Mouse (Mus musculus): ENCODE measurements at regions not wholly inside any gene's neighbourhood (a gene's known extent, or its start where the extent isn't known, plus 50 kb on each side); places are given as distances from the start of the nearest gene placed in this dataset.

- DNase-seq (ENCODE audit: low spot score) (no peak), ATAC-seq (no peak)
- no peaks in the 10 kb centered on the region for H3K4me1 ChIP-seq (ENCODE audit: insufficient read depth, low read depth, low read length)
- H3K27ac ChIP-seq (ENCODE audit: low read length) = no peak overlapping the region
- WGBS = 87% methylated on average over 2 of the region's 2 CpGs
- H3K27me3 ChIP-seq (replicated peaks; ENCODE audit: insufficient read depth, low read length) = no peaks in the 10 kb centered on the region
- no peak overlapping the region for H3K4me3 ChIP-seq (ENCODE audit: low read depth, low read length)
- no peak overlapping the region for H3K9ac ChIP-seq (replicated peaks; ENCODE audit: low read depth)
- no peak overlapping the region for H3K4me2 ChIP-seq (replicated peaks; ENCODE audit: low read depth, low read length)
- H3K9me3 ChIP-seq (ENCODE audit: low read length) = no peaks in the 10 kb centered on the region
- no peaks in the 10 kb centered on the region for H3K36me3 ChIP-seq (ENCODE audit: insufficient read depth, low read length)
- no peak for TF ChIP-seq CTCF (IDR thresholded peaks at IDR 0.05)
- TF ChIP-seq EP300 (IDR thresholded peaks at IDR 0.05) = no peak
Observed at GRCm38 (mm10) chr3:22815842-22816241, 739.4 kb downstream of the Tbl1xr1 start.

- Histone ChIP-seq H3K4me3 (ENCODE audit: low read depth, low read length) (no peak overlapping the region), H3K27ac (ENCODE audit: low read length) (no peak overlapping the region), H3K9me3 (ENCODE audit: low read length) (no peaks in the 10 kb centered on the region), H3K36me3 (ENCODE audit: insufficient read depth, low read length) (no peaks in the 10 kb centered on the region), H3K4me2 (replicated peaks; ENCODE audit: low read depth, low read length) (no peak overlapping the region), H3K9ac (replicated peaks; ENCODE audit: low read depth) (no peak overlapping the region), H3K27me3 (replicated peaks; ENCODE audit: insufficient read depth, low read length) (no peaks in the 10 kb centered on the region), H3K4me1 (ENCODE audit: insufficient read depth, low read depth, low read length) (no peaks in the 10 kb centered on the region)
- ATAC-seq (peak; percentile 74), DNase-seq (ENCODE audit: low spot score) (peak; percentile 12)
- TF ChIP-seq CTCF (IDR thresholded peaks at IDR 0.05) (no peak), EP300 (IDR thresholded peaks at IDR 0.05) (peak; percentile 40)
- 55% methylated on average over 4 of the region's 4 CpGs for WGBS
Observed at GRCm38 (mm10) chr3:22826485-22826884, 750.0 kb downstream of the Tbl1xr1 start.

- Histone ChIP-seq H3K4me3 (ENCODE audit: low read depth, low read length) (no peak overlapping the region), H3K36me3 (ENCODE audit: insufficient read depth, low read length) (no peaks in the 10 kb centered on the region), H3K4me2 (replicated peaks; ENCODE audit: low read depth, low read length) (no peak overlapping the region), H3K9me3 (ENCODE audit: low read length) (no peaks in the 10 kb centered on the region), H3K27ac (ENCODE audit: low read length) (no peak overlapping the region), H3K4me1 (ENCODE audit: insufficient read depth, low read depth, low read length) (no peaks in the 10 kb centered on the region), H3K9ac (replicated peaks; ENCODE audit: low read depth) (no peak overlapping the region), H3K27me3 (replicated peaks; ENCODE audit: insufficient read depth, low read length) (no peaks in the 10 kb centered on the region)
- ATAC-seq (no peak), DNase-seq (ENCODE audit: low spot score) (no peak)
- 73% methylated on average over 4 of the region's 4 CpGs for WGBS
- TF ChIP-seq CTCF (IDR thresholded peaks at IDR 0.05) (no peak), EP300 (IDR thresholded peaks at IDR 0.05) (no peak)
Observed at GRCm38 (mm10) chr3:22838986-22839385, 762.5 kb downstream of the Tbl1xr1 start.

GRCm38 (mm10) chr3:22850474-22850873, 774.0 kb downstream of the Tbl1xr1 start:
- Histone ChIP-seq H3K27ac (ENCODE audit: low read length) (no peak overlapping the region), H3K4me2 (replicated peaks; ENCODE audit: low read depth, low read length) (no peak overlapping the region), H3K9me3 (ENCODE audit: low read length) (no peaks in the 10 kb centered on the region), H3K9ac (replicated peaks; ENCODE audit: low read depth) (no peak overlapping the region), H3K4me3 (ENCODE audit: low read depth, low read length) (no peak overlapping the region), H3K36me3 (ENCODE audit: insufficient read depth, low read length) (no peaks in the 10 kb centered on the region), H3K27me3 (replicated peaks; ENCODE audit: insufficient read depth, low read length) (no peaks in the 10 kb centered on the region), H3K4me1 (ENCODE audit: insufficient read depth, low read depth, low read length) (no peaks in the 10 kb centered on the region)
- no peak for ATAC-seq
- TF ChIP-seq CTCF (IDR thresholded peaks at IDR 0.05) = no peak
- TF ChIP-seq EP300 (IDR thresholded peaks at IDR 0.05) = no peak
- no peak for DNase-seq (ENCODE audit: low spot score)

GRCm38 (mm10) chr3:22863595-22863994, 787.1 kb downstream of the Tbl1xr1 start:
- ATAC-seq = 0 out of 2 replicates have a peak, but pooled peaks have one; percentile 26
- DNase-seq (ENCODE audit: low spot score) = peak; percentile 33
- Histone ChIP-seq H3K27me3 (replicated peaks; ENCODE audit: insufficient read depth, low read length) (no peaks in the 10 kb centered on the region), H3K4me3 (ENCODE audit: low read depth, low read length) (no peak overlapping the region), H3K36me3 (ENCODE audit: insufficient read depth, low read length) (no peaks in the 10 kb centered on the region), H3K4me2 (replicated peaks; ENCODE audit: low read depth, low read length) (no peak overlapping the region), H3K9ac (replicated peaks; ENCODE audit: low read depth) (no peak overlapping the region), H3K4me1 (ENCODE audit: insufficient read depth, low read depth, low read length) (no peaks in the 10 kb centered on the region), H3K27ac (ENCODE audit: low read length) (no peak overlapping the region), H3K9me3 (ENCODE audit: low read length) (no peaks in the 10 kb centered on the region)
- TF ChIP-seq CTCF (IDR thresholded peaks at IDR 0.05) = no peak
- no peak for TF ChIP-seq EP300 (IDR thresholded peaks at IDR 0.05)
- 58% methylated on average over 2 of the region's 2 CpGs for WGBS

GRCm38 (mm10) chr3:22877883-22878282, 801.4 kb downstream of the Tbl1xr1 start:
- Histone ChIP-seq H3K27me3 (replicated peaks; ENCODE audit: insufficient read depth, low read length) (no peaks in the 10 kb centered on the region), H3K36me3 (ENCODE audit: insufficient read depth, low read length) (no peaks in the 10 kb centered on the region), H3K9ac (replicated peaks; ENCODE audit: low read depth) (no peak overlapping the region), H3K4me3 (ENCODE audit: low read depth, low read length) (no peak overlapping the region), H3K27ac (ENCODE audit: low read length) (no peak overlapping the region), H3K4me1 (ENCODE audit: insufficient read depth, low read depth, low read length) (no peaks in the 10 kb centered on the region), H3K9me3 (ENCODE audit: low read length) (no peaks in the 10 kb centered on the region), H3K4me2 (replicated peaks; ENCODE audit: low read depth, low read length) (no peak overlapping the region)
- DNase-seq (ENCODE audit: low spot score) = no peak
- no peak for ATAC-seq
- TF ChIP-seq CTCF (IDR thresholded peaks at IDR 0.05) = no peak
- no peak for TF ChIP-seq EP300 (IDR thresholded peaks at IDR 0.05)
- 89% methylated on average over 3 of the region's 3 CpGs for WGBS

GRCm38 (mm10) chr3:22892735-22893134, 816.3 kb downstream of the Tbl1xr1 start:
- Histone ChIP-seq H3K36me3 (ENCODE audit: insufficient read depth, low read length) (no peaks in the 10 kb centered on the region), H3K27ac (ENCODE audit: low read length) (no peak overlapping the region), H3K9me3 (ENCODE audit: low read length) (no peaks in the 10 kb centered on the region), H3K4me2 (replicated peaks; ENCODE audit: low read depth, low read length) (no peak overlapping the region), H3K9ac (replicated peaks; ENCODE audit: low read depth) (no peak overlapping the region), H3K4me1 (ENCODE audit: insufficient read depth, low read depth, low read length) (no peaks in the 10 kb centered on the region), H3K27me3 (replicated peaks; ENCODE audit: insufficient read depth, low read length) (no peaks in the 10 kb centered on the region), H3K4me3 (ENCODE audit: low read depth, low read length) (no peak overlapping the region)
- ATAC-seq = peak; percentile 80
- TF ChIP-seq EP300 (IDR thresholded peaks at IDR 0.05) = peak; percentile 80; the same call in 1 of the 2 replicates
- TF ChIP-seq CTCF (IDR thresholded peaks at IDR 0.05) = no peak
- DNase-seq (ENCODE audit: low spot score) = peak; percentile 73
- WGBS = 19% methylated on average over 1 of the region's 1 CpGs

Data from lung, postnatal 0 days (tissue).